Mouse (Mus musculus) midbrain, embryonic 14.5 days (tissue): ENCODE data around the gene Otud3. TPM values are rescaled to one million over a fixed set of nuclear protein-coding genes. Genes with fewer than 3 reads are reported as not detected.

ENCODE experiments used
- ATAC-seq: fragments of 200-750 bp; cut with Nextera tagmentation; 2 replicates; pipeline ENCODE4 v1.8.0; 2017; ENCODE audit warnings: moderate number of reproducible peaks, moderate library complexity; ENCODE audit not compliant: low FRiP score, low TSS enrichment
- DNase-seq: peaks from one replicate; pipeline ENCODE4 v3.0.0-alpha.2; 2015
- H3K27ac ChIP-seq: fragments of 300-500 bp; sonication (generic); replicated peaks from 2 replicates; pipeline ENCODE4 v1.5.1; 2014; ENCODE audit warnings: mild to moderate bottlenecking, low read depth, low read length, moderate library complexity
- H3K27me3 ChIP-seq: fragments of 300-500 bp; sonication (generic); 2 replicates; pipeline ENCODE4 v1.6.1; 2014; ENCODE audit warnings: low read length, control low read depth, mixed read lengths; ENCODE audit not compliant: control insufficient read depth, insufficient read depth
- H3K36me3 ChIP-seq: fragments of 300-500 bp; sonication (generic); 2 replicates; pipeline ENCODE4 v1.6.1; 2014; ENCODE audit warnings: low read length, control low read depth; ENCODE audit not compliant: control insufficient read depth, insufficient read depth
- H3K4me1 ChIP-seq: fragments of 300-500 bp; sonication (generic); 2 replicates; pipeline ENCODE4 v1.6.1; 2014; ENCODE audit warnings: mild to moderate bottlenecking, antibody characterized with exemption, low read length, control low read depth; ENCODE audit not compliant: control insufficient read depth, insufficient read depth
- H3K4me2 ChIP-seq: fragments of 300-500 bp; sonication (generic); 2 replicates; pipeline ENCODE4 v1.6.1; 2014; ENCODE audit warnings: mild to moderate bottlenecking, low read length, moderate library complexity
- H3K4me3 ChIP-seq: fragments of 300-500 bp; sonication (generic); replicated peaks from 2 replicates; pipeline ENCODE4 v1.5.1; 2014; ENCODE audit warnings: low read depth, low read length
- H3K9ac ChIP-seq: fragments of 300-500 bp; sonication (generic); replicated peaks from 2 replicates; pipeline ENCODE4 v1.6.1; 2014; ENCODE audit warnings: mild to moderate bottlenecking, low read length, moderate library complexity
- H3K9me3 ChIP-seq: fragments of 300-500 bp; sonication (generic); 2 replicates; pipeline ENCODE4 v1.6.1; 2016; ENCODE audit warnings: low read length, control low read depth, mixed read lengths; ENCODE audit not compliant: control insufficient read depth
- WGBS: fragments of 180-500 bp; shearing (Covaris S2); extraction: QIAGEN DNeasy Blood & Tissue Kit; methylation state at CpG from one replicate; pipeline ENCODE4 v1.1.7; 2014; 5-methylcytosine and 5-hydroxymethylcytosine counted together
- polyA plus RNA-seq: library from polyadenylated mRNA; unstranded; fragments of >200 nt; fragmentation: Nextera tagmentation; extraction: Ambion mirVana; gene quantifications from 2 replicates; pipeline ENCODE4 v1.2.1, GENCODE M21; 2014

Otud3 gene
- polyA plus RNA-seq, 1 experiment from 2014 or later, result 1.7 TPM

DNA sequence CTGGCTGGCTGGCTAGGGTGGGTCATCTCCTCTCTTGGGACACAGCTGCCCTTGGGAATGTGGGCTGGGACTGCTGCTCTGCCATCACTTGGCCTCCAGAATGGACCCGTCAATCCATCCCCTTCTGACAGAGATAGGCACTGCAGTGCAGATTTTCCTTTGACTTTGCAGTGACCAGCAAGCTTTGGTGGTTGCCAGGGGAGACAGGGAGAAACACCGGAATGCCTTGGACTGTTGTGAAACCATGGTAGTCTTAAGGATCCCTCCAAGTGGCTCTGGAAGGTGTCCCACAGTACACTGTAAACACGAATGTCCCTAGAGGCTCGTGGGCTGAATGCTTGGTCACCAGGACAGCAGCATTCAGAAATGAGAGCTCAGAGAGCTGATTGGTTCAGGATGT, 25.7 kb upstream of the Otud3 start:
- DNase-seq, result no peak
- Histone ChIP-seq H3K4me1 (no peaks in the 10 kb centered on the region), H3K9ac (no peak overlapping the region), H3K9me3 (no peaks in the 10 kb centered on the region), H3K36me3 (no peaks in the 10 kb centered on the region), H3K4me3 (no peak overlapping the region), H3K4me2 (no peak overlapping the region), H3K27ac (no peak overlapping the region), H3K27me3 (no peaks in the 10 kb centered on the region)
- no peak for ATAC-seq
- 49% methylated on average over 4 of the region's 4 CpGs for WGBS

DNA sequence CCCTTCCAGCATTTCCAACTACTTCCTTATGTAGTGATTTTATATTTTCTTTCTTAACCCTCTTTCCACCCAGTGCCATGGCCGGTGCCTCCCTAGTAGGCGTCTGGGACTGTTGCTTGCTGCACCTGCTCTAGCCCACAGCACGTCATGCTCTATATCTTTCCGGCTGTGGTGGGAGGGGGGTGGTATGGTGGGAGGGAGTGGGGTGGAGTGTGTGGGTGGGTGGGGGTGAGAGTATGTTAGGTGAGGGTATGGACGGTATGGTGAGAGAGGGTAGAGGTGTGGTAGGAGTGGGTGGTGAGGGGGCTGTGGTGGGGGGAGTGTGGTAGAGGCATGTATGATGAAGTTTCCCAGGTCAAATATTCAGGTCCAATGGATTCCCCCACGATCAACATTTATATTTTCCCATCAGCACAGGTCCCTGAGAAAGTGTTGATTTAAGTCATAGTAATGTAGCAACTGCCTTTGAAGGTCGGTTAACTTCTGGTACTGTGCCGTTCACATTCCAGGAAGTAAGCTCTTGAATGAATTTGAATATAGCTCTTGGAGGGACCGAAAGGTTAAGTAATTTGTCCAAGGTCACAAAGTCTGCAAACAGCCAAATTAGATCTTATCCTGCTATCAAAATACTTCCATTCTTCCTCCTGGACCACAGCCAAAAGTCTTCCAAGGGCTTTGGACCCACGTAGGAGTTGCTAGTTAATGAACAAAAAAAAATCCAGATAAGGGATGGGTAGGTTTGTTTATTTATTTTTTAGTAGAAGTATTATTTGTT, 24.9 kb upstream of the Otud3 start:
- H3K27me3 ChIP-seq, result no peaks in the 10 kb centered on the region
- 82% methylated on average over 10 of the region's 10 CpGs for WGBS
- no peak overlapping the region for H3K4me3 ChIP-seq
- H3K4me2 ChIP-seq, result no peak overlapping the region
- ATAC-seq (no peak), DNase-seq (no peak)
- H3K27ac ChIP-seq, result no peak overlapping the region
- no peaks in the 10 kb centered on the region for H3K9me3 ChIP-seq
- no peaks in the 10 kb centered on the region for H3K36me3 ChIP-seq
- H3K4me1 ChIP-seq, result no peaks in the 10 kb centered on the region
- no peak overlapping the region for H3K9ac ChIP-seq

DNA sequence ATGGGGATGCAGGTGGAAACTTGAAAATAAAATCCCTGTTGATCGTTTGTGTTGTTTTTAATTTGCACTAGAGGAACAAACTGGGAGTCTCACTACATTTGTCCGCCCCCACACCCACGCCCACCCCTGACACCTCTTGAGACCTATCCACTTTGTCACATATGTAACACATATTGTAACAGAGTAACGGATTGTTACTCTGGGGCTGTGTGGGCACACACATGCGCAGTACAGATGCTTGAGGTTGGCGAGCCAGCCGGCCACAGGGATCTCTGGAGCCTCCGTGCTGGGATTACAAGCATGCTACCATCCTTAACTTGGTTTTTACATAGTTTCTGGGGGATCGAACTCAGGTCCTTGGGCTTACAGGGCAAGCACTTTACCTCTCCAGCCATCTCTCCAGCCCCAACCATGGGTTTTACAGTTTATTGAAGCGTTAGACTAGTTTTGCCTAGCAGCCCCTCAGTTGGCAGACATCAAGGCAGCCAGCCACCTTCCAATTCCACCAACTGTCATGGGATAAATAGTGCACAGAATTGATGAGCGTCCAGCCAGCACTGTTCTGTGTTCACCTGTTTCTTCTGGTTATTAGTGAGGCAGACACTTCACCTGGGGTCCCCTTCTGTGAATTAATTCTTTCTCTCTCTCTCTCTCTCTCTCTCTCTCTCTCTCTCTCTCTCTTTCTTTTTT, 20.9 kb upstream of the Otud3 start:
- no peak overlapping the region for H3K4me2 ChIP-seq
- H3K27ac ChIP-seq, result no peak overlapping the region
- 91% methylated on average over 11 of the region's 11 CpGs for WGBS
- H3K36me3 ChIP-seq, result no peaks in the 10 kb centered on the region
- ATAC-seq, result no peak
- no peak overlapping the region for H3K9ac ChIP-seq
- no peak overlapping the region for H3K4me3 ChIP-seq
- no peaks in the 10 kb centered on the region for H3K4me1 ChIP-seq
- DNase-seq, result no peak
- H3K9me3 ChIP-seq, result no peaks in the 10 kb centered on the region
- no peaks in the 10 kb centered on the region for H3K27me3 ChIP-seq

DNA sequence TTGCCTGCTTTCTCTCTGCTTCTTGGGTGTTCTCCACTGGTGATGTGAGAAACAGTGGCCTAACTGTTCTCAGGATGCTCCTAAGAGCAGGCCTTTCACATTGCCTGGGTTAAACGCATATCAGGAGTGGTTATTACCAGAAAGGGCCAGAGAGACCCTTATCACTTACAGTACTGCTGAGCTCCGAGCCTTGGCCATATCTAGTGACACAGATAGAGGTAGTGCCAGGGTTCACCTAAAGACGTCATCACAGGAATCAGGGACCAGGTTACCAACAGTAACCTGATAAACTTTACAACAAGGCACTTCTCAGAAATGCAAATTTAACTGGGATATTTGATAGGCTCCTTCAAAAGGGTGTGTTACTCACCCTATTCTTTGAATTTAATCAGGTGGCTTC, 20.1 kb upstream of the Otud3 start:
- H3K27ac ChIP-seq, result no peak overlapping the region
- no peak overlapping the region for H3K9ac ChIP-seq
- no peak overlapping the region for H3K4me3 ChIP-seq
- no peaks in the 10 kb centered on the region for H3K4me1 ChIP-seq
- ATAC-seq (no peak), DNase-seq (no peak)
- H3K27me3 ChIP-seq, result no peaks in the 10 kb centered on the region
- H3K4me2 ChIP-seq, result no peak overlapping the region
- no peaks in the 10 kb centered on the region for H3K9me3 ChIP-seq
- 84% methylated on average over 3 of the region's 3 CpGs for WGBS
- H3K36me3 ChIP-seq, result no peaks in the 10 kb centered on the region

- Histone ChIP-seq H3K9ac (no peak overlapping the region), H3K4me3 (no peak overlapping the region), H3K36me3 (no peaks in the 10 kb centered on the region), H3K9me3 (no peaks in the 10 kb centered on the region), H3K27me3 (no peaks in the 10 kb centered on the region), H3K4me1 (no peaks in the 10 kb centered on the region), H3K27ac (no peak overlapping the region), H3K4me2 (no peak overlapping the region)
- DNase-seq (peak; percentile 42), ATAC-seq (no peak)
- WGBS, result 61% methylated on average over 2 of the region's 2 CpGs
Observed at GRCm38 (mm10) chr4:138925561-138925960, 11.8 kb upstream of the Otud3 start.

GRCm38 (mm10) chr4:138922131-138922459, 8.3 kb upstream of the Otud3 start:
- no peaks in the 10 kb centered on the region for H3K27me3 ChIP-seq
- H3K4me3 ChIP-seq, result peak overlapping the region; percentile 19; the same call in 1 of the 2 replicates
- H3K27ac ChIP-seq, result no peak overlapping the region
- DNase-seq (peak; percentile 97), ATAC-seq (peak; percentile 53; the same call in 1 of the 2 replicates)
- H3K4me2 ChIP-seq, result peak overlapping the region; percentile 53
- WGBS, result 2% methylated on average over 11 of the region's 11 CpGs
- H3K9ac ChIP-seq, result no peak overlapping the region
- H3K9me3 ChIP-seq, result no peaks in the 10 kb centered on the region
- H3K36me3 ChIP-seq, result no peaks in the 10 kb centered on the region
- no peaks in the 10 kb centered on the region for H3K4me1 ChIP-seq

GRCm38 (mm10) chr4:138921254-138922130, 7.7 kb upstream of the Otud3 start:
- H3K27ac ChIP-seq, result no peak overlapping the region
- H3K27me3 ChIP-seq, result no peaks in the 10 kb centered on the region
- H3K4me1 ChIP-seq, result no peaks in the 10 kb centered on the region
- peak; percentile 23 for DNase-seq
- 0 out of 2 replicates have a peak overlapping the region, but pooled peaks have one; percentile 6 for H3K9ac ChIP-seq
- peak overlapping the region; percentile 53 for H3K4me2 ChIP-seq
- no peaks in the 10 kb centered on the region for H3K9me3 ChIP-seq
- ATAC-seq, result no peak
- no peaks in the 10 kb centered on the region for H3K36me3 ChIP-seq
- 33% methylated on average over 20 of the region's 20 CpGs for WGBS
- peak overlapping the region; percentile 19; the same call in 1 of the 2 replicates for H3K4me3 ChIP-seq

DNA sequence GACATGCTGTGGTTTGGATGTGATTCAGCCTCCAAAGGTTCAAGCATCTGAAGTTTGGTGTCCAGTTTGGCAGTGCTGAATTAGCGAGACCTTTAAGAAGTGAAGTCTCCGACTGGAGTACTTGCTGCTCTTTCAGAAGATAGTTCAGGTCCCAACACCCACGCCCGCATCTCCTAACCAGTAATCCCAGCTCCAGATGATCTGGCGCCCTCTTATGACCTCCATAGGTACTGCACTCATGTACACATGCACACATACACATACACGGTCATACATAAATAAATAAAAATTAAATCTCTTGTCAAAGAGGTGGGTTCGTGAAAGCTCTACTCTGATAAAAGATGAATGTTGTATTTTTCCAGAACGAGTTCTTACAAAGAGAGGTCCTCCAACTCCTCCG, 3.5 kb upstream of the Otud3 start:
- 87% methylated on average over 9 of the region's 9 CpGs for WGBS
- ATAC-seq, result no peak
- H3K4me2 ChIP-seq, result no peak overlapping the region
- H3K9me3 ChIP-seq, result no peaks in the 10 kb centered on the region
- no peak overlapping the region for H3K27ac ChIP-seq
- no peak overlapping the region for H3K9ac ChIP-seq
- peaks cover 9% of the 10 kb centered on the region for H3K4me1 ChIP-seq
- no peaks in the 10 kb centered on the region for H3K27me3 ChIP-seq
- H3K4me3 ChIP-seq, result no peak overlapping the region
- DNase-seq, result no peak
- no peaks in the 10 kb centered on the region for H3K36me3 ChIP-seq
